Mouse (Mus musculus) cortical plate, adult 2 months (tissue): ENCODE measurements at regions not wholly inside any gene's neighbourhood (a gene's known extent, or its start where the extent isn't known, plus 50 kb on each side); places are given as distances from the start of the nearest gene placed in this dataset.

Source experiments
- CTCF ChIP-seq: fragments of 200-500 bp; IDR thresholded peaks from 2 replicates; pipeline ENCODE4 v1.5.1; 2011; ENCODE audit warnings: mild to moderate bottlenecking, control low read depth, low read length; ENCODE audit not compliant: insufficient read depth; ENCODE audit errors: extremely low read depth
- POLR2A ChIP-seq: fragments of 200-500 bp; IDR thresholded peaks from 2 replicates; pipeline ENCODE4 v1.6.1; 2011; ENCODE audit warnings: mild to moderate bottlenecking, low read length, control low read depth; ENCODE audit not compliant: insufficient read depth; ENCODE audit errors: extremely low read depth

DNA sequence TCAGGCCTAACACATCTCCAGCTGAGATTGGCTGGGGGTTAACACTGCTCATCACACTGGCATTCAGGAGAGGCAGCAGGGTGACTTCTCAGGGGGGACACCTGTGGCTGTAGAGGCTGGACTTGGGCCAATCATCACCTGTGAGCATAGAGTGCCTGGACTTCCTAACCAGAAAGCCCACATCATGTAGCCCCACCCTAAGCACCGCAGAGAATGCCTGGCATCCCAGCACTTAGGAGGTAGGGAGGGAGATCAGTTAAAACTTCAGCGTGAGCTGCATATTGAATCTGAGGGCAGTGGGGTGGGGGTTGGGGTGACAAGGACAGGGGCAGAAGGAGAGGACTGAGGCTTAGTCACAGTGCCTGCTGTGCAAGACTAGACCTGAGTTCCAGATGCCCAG, 208.7 kb upstream of the Arid2 start:
- TF ChIP-seq POLR2A (no peak), CTCF (no peak)
